Mouse (Mus musculus): ENCODE data around the gene Heatr1. TPM values are rescaled to one million over a fixed set of nuclear protein-coding genes. Genes with fewer than 3 reads are reported as not detected.

Gene Heatr1
- 25.1 and 26.6 TPM in 2 replicates for polyA plus RNA-seq (2014; fragmentation: Nextera tagmentation; extraction: Ambion mirVana)

- ATAC-seq (ENCODE audit: insufficient number of reproducible peaks, insufficient read depth, low FRiP score, low read depth), result peak; percentile 98
- Histone ChIP-seq H3K4me3 (ENCODE audit: low read depth, low read length) (peak within 1 kb of the TSS; percentile 92), H3K9ac (replicated peaks; ENCODE audit: low read depth, low read length) (peak within 1 kb of the TSS; percentile 39), H3K36me3 (ENCODE audit: control insufficient read depth, insufficient read depth, low read length) (peaks cover 3% of the 10 kb centered on the region; the same call in 1 of the 2 replicates), H3K4me1 (ENCODE audit: control insufficient read depth, insufficient read depth, low read length) (peaks cover 5% of the 10 kb centered on the region), H3K27ac (ENCODE audit: low read length) (0 out of 2 replicates have a peak within 1 kb of the TSS, but pooled peaks have one; percentile 27), H3K4me2 (replicated peaks; ENCODE audit: low read depth, low read length) (peak within 1 kb of the TSS; percentile 88), H3K9me3 (ENCODE audit: control insufficient read depth, low read depth, low read length) (no peaks in the 10 kb centered on the region), H3K27me3 (ENCODE audit: control insufficient read depth, insufficient read depth, low read length) (no peaks in the 10 kb centered on the region)
- WGBS, result under 1% methylated on average over 43 of the region's 43 CpGs
Measured at GRCm38 (mm10) chr13:12394609-12395505, at the start of gene Heatr1. Gene Heatr1 (plus strand): TSS chr13:12395027.

- H3K27me3 ChIP-seq (ENCODE audit: control insufficient read depth, insufficient read depth, low read length), result no peaks in the 10 kb centered on the region
- no peaks in the 10 kb centered on the region for H3K4me1 ChIP-seq (ENCODE audit: control insufficient read depth, insufficient read depth, low read length)
- H3K9ac ChIP-seq (replicated peaks; ENCODE audit: low read depth, low read length), result no peak overlapping the region
- no peaks in the 10 kb centered on the region for H3K36me3 ChIP-seq (ENCODE audit: control insufficient read depth, insufficient read depth, low read length)
- ATAC-seq (ENCODE audit: insufficient number of reproducible peaks, insufficient read depth, low FRiP score, low read depth), result no peak
- H3K9me3 ChIP-seq (ENCODE audit: control insufficient read depth, low read depth, low read length), result no peaks in the 10 kb centered on the region
- H3K27ac ChIP-seq (ENCODE audit: low read length), result no peak overlapping the region
- WGBS, result 83% methylated on average over 3 of the region's 3 CpGs
- no peak overlapping the region for H3K4me2 ChIP-seq (replicated peaks; ENCODE audit: low read depth, low read length)
- no peak overlapping the region for H3K4me3 ChIP-seq (ENCODE audit: low read depth, low read length)
Measured at GRCm38 (mm10) chr13:12346837-12347236, 48.0 kb upstream of the Heatr1 start.

GRCm38 (mm10) chr13:12349197-12349824 lies 45.5 kb upstream of the Heatr1 start:
- H3K4me3 ChIP-seq (ENCODE audit: low read depth, low read length), result no peak overlapping the region
- H3K27me3 ChIP-seq (ENCODE audit: control insufficient read depth, insufficient read depth, low read length), result no peaks in the 10 kb centered on the region
- no peak for ATAC-seq (ENCODE audit: insufficient number of reproducible peaks, insufficient read depth, low FRiP score, low read depth)
- H3K9me3 ChIP-seq (ENCODE audit: control insufficient read depth, low read depth, low read length), result no peaks in the 10 kb centered on the region
- no peaks in the 10 kb centered on the region for H3K36me3 ChIP-seq (ENCODE audit: control insufficient read depth, insufficient read depth, low read length)
- H3K4me1 ChIP-seq (ENCODE audit: control insufficient read depth, insufficient read depth, low read length), result no peaks in the 10 kb centered on the region
- no peak overlapping the region for H3K27ac ChIP-seq (ENCODE audit: low read length)
- 69% methylated on average over 13 of the region's 13 CpGs for WGBS
- H3K9ac ChIP-seq (replicated peaks; ENCODE audit: low read depth, low read length), result no peak overlapping the region
- H3K4me2 ChIP-seq (replicated peaks; ENCODE audit: low read depth, low read length), result no peak overlapping the region

- no peaks in the 10 kb centered on the region for H3K4me1 ChIP-seq (ENCODE audit: control insufficient read depth, insufficient read depth, low read length)
- 73% methylated on average over 4 of the region's 4 CpGs for WGBS
- H3K9ac ChIP-seq (replicated peaks; ENCODE audit: low read depth, low read length), result no peak overlapping the region
- no peaks in the 10 kb centered on the region for H3K27me3 ChIP-seq (ENCODE audit: control insufficient read depth, insufficient read depth, low read length)
- H3K9me3 ChIP-seq (ENCODE audit: control insufficient read depth, low read depth, low read length), result no peaks in the 10 kb centered on the region
- H3K36me3 ChIP-seq (ENCODE audit: control insufficient read depth, insufficient read depth, low read length), result no peaks in the 10 kb centered on the region
- no peak for ATAC-seq (ENCODE audit: insufficient number of reproducible peaks, insufficient read depth, low FRiP score, low read depth)
- no peak overlapping the region for H3K4me2 ChIP-seq (replicated peaks; ENCODE audit: low read depth, low read length)
- no peak overlapping the region for H3K4me3 ChIP-seq (ENCODE audit: low read depth, low read length)
- no peak overlapping the region for H3K27ac ChIP-seq (ENCODE audit: low read length)
Measured at GRCm38 (mm10) chr13:12356184-12356583, 38.6 kb upstream of the Heatr1 start.

GRCm38 (mm10) chr13:12357554-12357953 lies 37.3 kb upstream of the Heatr1 start:
- H3K4me3 ChIP-seq (ENCODE audit: low read depth, low read length), result no peak overlapping the region
- no peaks in the 10 kb centered on the region for H3K36me3 ChIP-seq (ENCODE audit: control insufficient read depth, insufficient read depth, low read length)
- no peak for ATAC-seq (ENCODE audit: insufficient number of reproducible peaks, insufficient read depth, low FRiP score, low read depth)
- H3K4me2 ChIP-seq (replicated peaks; ENCODE audit: low read depth, low read length), result no peak overlapping the region
- 83% methylated on average over 5 of the region's 5 CpGs for WGBS
- no peak overlapping the region for H3K9ac ChIP-seq (replicated peaks; ENCODE audit: low read depth, low read length)
- H3K27me3 ChIP-seq (ENCODE audit: control insufficient read depth, insufficient read depth, low read length), result no peaks in the 10 kb centered on the region
- H3K9me3 ChIP-seq (ENCODE audit: control insufficient read depth, low read depth, low read length), result no peaks in the 10 kb centered on the region
- H3K4me1 ChIP-seq (ENCODE audit: control insufficient read depth, insufficient read depth, low read length), result no peaks in the 10 kb centered on the region
- H3K27ac ChIP-seq (ENCODE audit: low read length), result no peak overlapping the region

- Histone ChIP-seq H3K27ac (ENCODE audit: low read length) (no peak overlapping the region), H3K4me1 (ENCODE audit: control insufficient read depth, insufficient read depth, low read length) (no peaks in the 10 kb centered on the region), H3K27me3 (ENCODE audit: control insufficient read depth, insufficient read depth, low read length) (no peaks in the 10 kb centered on the region), H3K9ac (replicated peaks; ENCODE audit: low read depth, low read length) (no peak overlapping the region), H3K36me3 (ENCODE audit: control insufficient read depth, insufficient read depth, low read length) (no peaks in the 10 kb centered on the region), H3K4me3 (ENCODE audit: low read depth, low read length) (no peak overlapping the region), H3K4me2 (replicated peaks; ENCODE audit: low read depth, low read length) (no peak overlapping the region), H3K9me3 (ENCODE audit: control insufficient read depth, low read depth, low read length) (no peaks in the 10 kb centered on the region)
- WGBS, result 74% methylated on average over 4 of the region's 4 CpGs
- ATAC-seq (ENCODE audit: insufficient number of reproducible peaks, insufficient read depth, low FRiP score, low read depth), result no peak
Measured at GRCm38 (mm10) chr13:12361486-12361885, 33.3 kb upstream of the Heatr1 start.

- H3K9ac ChIP-seq (replicated peaks; ENCODE audit: low read depth, low read length), result no peak overlapping the region
- H3K27me3 ChIP-seq (ENCODE audit: control insufficient read depth, insufficient read depth, low read length), result no peaks in the 10 kb centered on the region
- no peaks in the 10 kb centered on the region for H3K36me3 ChIP-seq (ENCODE audit: control insufficient read depth, insufficient read depth, low read length)
- no peaks in the 10 kb centered on the region for H3K4me1 ChIP-seq (ENCODE audit: control insufficient read depth, insufficient read depth, low read length)
- H3K4me3 ChIP-seq (ENCODE audit: low read depth, low read length), result no peak overlapping the region
- no peak overlapping the region for H3K4me2 ChIP-seq (replicated peaks; ENCODE audit: low read depth, low read length)
- ATAC-seq (ENCODE audit: insufficient number of reproducible peaks, insufficient read depth, low FRiP score, low read depth), result no peak
- no peaks in the 10 kb centered on the region for H3K9me3 ChIP-seq (ENCODE audit: control insufficient read depth, low read depth, low read length)
- 44% methylated on average over 8 of the region's 8 CpGs for WGBS
- no peak overlapping the region for H3K27ac ChIP-seq (ENCODE audit: low read length)
Measured at GRCm38 (mm10) chr13:12369041-12369621, 25.7 kb upstream of the Heatr1 start.

- no peaks in the 10 kb centered on the region for H3K27me3 ChIP-seq (ENCODE audit: control insufficient read depth, insufficient read depth, low read length)
Measured at GRCm38 (mm10) chr13:12369930-12370329, 24.9 kb upstream of the Heatr1 start.

More at GRCm38 (mm10) chr13:12369930-12370329, 24.9 kb upstream of the Heatr1 start:
- Histone ChIP-seq H3K4me1 (ENCODE audit: control insufficient read depth, insufficient read depth, low read length) (no peaks in the 10 kb centered on the region), H3K4me2 (replicated peaks; ENCODE audit: low read depth, low read length) (no peak overlapping the region), H3K9me3 (ENCODE audit: control insufficient read depth, low read depth, low read length) (no peaks in the 10 kb centered on the region), H3K36me3 (ENCODE audit: control insufficient read depth, insufficient read depth, low read length) (no peaks in the 10 kb centered on the region), H3K4me3 (ENCODE audit: low read depth, low read length) (no peak overlapping the region), H3K27ac (ENCODE audit: low read length) (no peak overlapping the region), H3K9ac (replicated peaks; ENCODE audit: low read depth, low read length) (no peak overlapping the region)
- 79% methylated on average over 11 of the region's 11 CpGs for WGBS
- ATAC-seq (ENCODE audit: insufficient number of reproducible peaks, insufficient read depth, low FRiP score, low read depth), result no peak

Data from stomach, embryonic 14.5 days (tissue).